25 mouse cellular contexts compared by ENCODE assay signal in genomic region chr10:20023524-20023923, GRCm38 (mm10).
DNase-seq lines count a peak whose midpoint lies in the region; ATAC-seq and TF ChIP-seq lines count a peak whose summit lies in the region.
"Had no signal": no experiment of that assay in that cellular context is flagged by ENCODE, and none has a peak within 500 bp of the region (broad histone marks: within the 10 kb centered on the region; RNA-seq: fewer than 3 reads in every experiment).

No protein-coding gene starts in this region.

- H3K4me1 ChIP-seq in hindbrain, embryonic 15.5 days (replicated peaks): peaks cover 7% of the 10 kb centered on the region
- H3K4me1 ChIP-seq in hindbrain, embryonic 13.5 days (replicated peaks): peaks cover 15% of the 10 kb centered on the region
- no peaks in the 10 kb centered on the region; the same call in 1 of the 2 replicates for H3K4me1 ChIP-seq in midbrain, embryonic 11.5 days (ENCODE audit: control insufficient read depth, insufficient read depth, low read length)
- H3K4me1 ChIP-seq in midbrain, embryonic 13.5 days (replicated peaks): peaks cover 7% of the 10 kb centered on the region
- peaks cover 20% of the 10 kb centered on the region for H3K4me1 ChIP-seq in cerebellum, adult 2 months (ENCODE audit: control insufficient read depth, insufficient read depth, low read length)
- H3K4me1 ChIP-seq: forebrain, embryonic 12.5 days; heart, embryonic 13.5 days; intestine, embryonic 15.5 days; liver, embryonic 13.5 days had no signal

- no peaks in the 10 kb centered on the region for H3K36me3 ChIP-seq in hindbrain, embryonic 15.5 days
- no peaks in the 10 kb centered on the region for H3K36me3 ChIP-seq in hindbrain, embryonic 13.5 days
- no peaks in the 10 kb centered on the region for H3K36me3 ChIP-seq in midbrain, embryonic 11.5 days (ENCODE audit: control insufficient read depth, insufficient read depth, low read length)
- H3K36me3 ChIP-seq in midbrain, embryonic 13.5 days: no peaks in the 10 kb centered on the region
- H3K36me3 ChIP-seq: embryonic facial prominence, embryonic 13.5 days; forebrain, embryonic 12.5 days; intestine, embryonic 15.5 days; limb, embryonic 13.5 days; liver, embryonic 13.5 days had no signal

- H3K27ac ChIP-seq in hindbrain, embryonic 15.5 days (replicated peaks): no peak overlapping the region
- no peak overlapping the region for H3K27ac ChIP-seq in hindbrain, embryonic 13.5 days
- no peak overlapping the region for H3K27ac ChIP-seq in midbrain, embryonic 11.5 days (ENCODE audit: low read depth, low read length)
- no peak overlapping the region for H3K27ac ChIP-seq in midbrain, embryonic 13.5 days
- H3K27ac ChIP-seq in cerebellum, adult 2 months (ENCODE audit: insufficient read depth, low read length): peak overlapping the region; percentile 17; the same call in 1 of the 2 replicates
- H3K27ac ChIP-seq: embryonic facial prominence, embryonic 13.5 days; forebrain, embryonic 12.5 days; gastrocnemius, adult 2 months; heart, embryonic 13.5 days; hindbrain, embryonic 14.5 days; intestine, embryonic 15.5 days; limb, embryonic 13.5 days; liver, embryonic 13.5 days; stomach, postnatal 0 days had no signal

- TF ChIP-seq CTCF in cerebellum, adult 2 months (IDR thresholded peaks at IDR 0.05; ENCODE audit: borderline replicate concordance, insufficient read depth, low read depth, low read length): peak; percentile 28; the same call in 1 of the 2 replicates

- 62% methylated on average over 10 of the region's 10 CpGs for WGBS in hindbrain, embryonic 15.5 days
- WGBS in hindbrain, embryonic 13.5 days: 69% methylated on average over 10 of the region's 10 CpGs
- WGBS in midbrain, embryonic 11.5 days: 76% methylated on average over 10 of the region's 10 CpGs
- 75% methylated on average over 10 of the region's 10 CpGs for WGBS in midbrain, embryonic 13.5 days
- 10% methylated on average over 10 of the region's 10 CpGs for WGBS in cerebellum, adult 2 months

- H3K27me3 ChIP-seq in hindbrain, embryonic 15.5 days: no peaks in the 10 kb centered on the region
- no peaks in the 10 kb centered on the region for H3K27me3 ChIP-seq in hindbrain, embryonic 13.5 days
- no peaks in the 10 kb centered on the region for H3K27me3 ChIP-seq in midbrain, embryonic 11.5 days (ENCODE audit: control insufficient read depth, insufficient read depth, low read length)
- no peaks in the 10 kb centered on the region for H3K27me3 ChIP-seq in midbrain, embryonic 13.5 days
- H3K27me3 ChIP-seq in cerebellum, adult 2 months (ENCODE audit: control insufficient read depth, insufficient read depth, low read length): no peaks in the 10 kb centered on the region
- H3K27me3 ChIP-seq: embryonic facial prominence, embryonic 13.5 days; forebrain, embryonic 12.5 days; heart, embryonic 13.5 days; intestine, embryonic 15.5 days; limb, embryonic 13.5 days; liver, embryonic 13.5 days had no signal

- no peak overlapping the region for H3K4me2 ChIP-seq in hindbrain, embryonic 15.5 days
- H3K4me2 ChIP-seq in hindbrain, embryonic 13.5 days: no peak overlapping the region
- H3K4me2 ChIP-seq in midbrain, embryonic 11.5 days: no peak overlapping the region
- no peak overlapping the region for H3K4me2 ChIP-seq in midbrain, embryonic 13.5 days (replicated peaks)
- H3K4me2 ChIP-seq: embryonic facial prominence, embryonic 13.5 days; forebrain, embryonic 12.5 days; heart, embryonic 13.5 days; hindbrain, embryonic 14.5 days; intestine, embryonic 15.5 days; limb, embryonic 13.5 days; liver, embryonic 13.5 days; lung, embryonic 14.5 days had no signal

- H3K9me3 ChIP-seq in hindbrain, embryonic 15.5 days: no peaks in the 10 kb centered on the region
- H3K9me3 ChIP-seq in hindbrain, embryonic 13.5 days: no peaks in the 10 kb centered on the region
- H3K9me3 ChIP-seq in midbrain, embryonic 11.5 days (ENCODE audit: control insufficient read depth, low read length): no peaks in the 10 kb centered on the region
- no peaks in the 10 kb centered on the region for H3K9me3 ChIP-seq in midbrain, embryonic 13.5 days
- H3K9me3 ChIP-seq: embryonic facial prominence, embryonic 13.5 days; heart, embryonic 13.5 days; intestine, embryonic 15.5 days; limb, embryonic 13.5 days; liver, embryonic 13.5 days had no signal

- peak; percentile 45; the same call in 1 of the 2 replicates for ATAC-seq in hindbrain, embryonic 15.5 days (ENCODE audit: low FRiP score, low read depth)
- no peak for ATAC-seq in hindbrain, embryonic 13.5 days (ENCODE audit: low FRiP score)
- ATAC-seq in midbrain, embryonic 11.5 days (ENCODE audit: low FRiP score): no peak
- ATAC-seq in midbrain, embryonic 13.5 days: no peak
- ATAC-seq: activated CD4-positive, CD25-positive, alpha-beta regulatory T cell, adult 4 months; intestine, embryonic 15.5 days had no signal

- no peak overlapping the region for H3K9ac ChIP-seq in hindbrain, embryonic 15.5 days
- no peak overlapping the region for H3K9ac ChIP-seq in hindbrain, embryonic 13.5 days
- no peak overlapping the region for H3K9ac ChIP-seq in midbrain, embryonic 11.5 days (ENCODE audit: low read length)
- no peak overlapping the region for H3K9ac ChIP-seq in midbrain, embryonic 13.5 days (replicated peaks)
- H3K9ac ChIP-seq: embryonic facial prominence, embryonic 13.5 days; forebrain, embryonic 12.5 days; heart, embryonic 13.5 days; hindbrain, embryonic 14.5 days; intestine, embryonic 15.5 days; limb, embryonic 13.5 days; liver, embryonic 13.5 days; lung, embryonic 14.5 days had no signal

- peak; percentile 44 for DNase-seq in midbrain, embryonic 11.5 days (ENCODE audit: low spot score, missing footprints)
- DNase-seq in cerebellum, adult 2 months: peak; percentile 89 to 92
- DNase-seq in cerebellum, postnatal 25 days: peak; percentile 91
- DNase-seq in frontal cortex, postnatal 14 days (ENCODE audit: low spot score in 2 of 2): no peak
- no peak for DNase-seq in MN1 (ENCODE audit: low spot score)
- DNase-seq: adrenal gland, adult 8-10 months; B cell, adult 2 months; gastrocnemius, adult 2 months; kidney, adult 9 months; layer of hippocampus, postnatal 36 days; liver, embryonic 13.5 days; lung, embryonic 14.5 days; right cerebral cortex, postnatal 14 days had no signal

- H3K4me3 ChIP-seq in hindbrain, embryonic 15.5 days: no peak overlapping the region
- H3K4me3 ChIP-seq in hindbrain, embryonic 13.5 days: no peak overlapping the region
- H3K4me3 ChIP-seq in midbrain, embryonic 11.5 days (ENCODE audit: low read depth, low read length): no peak overlapping the region
- H3K4me3 ChIP-seq in midbrain, embryonic 13.5 days (replicated peaks): no peak overlapping the region
- H3K4me3 ChIP-seq in cerebellum, adult 2 months (replicated peaks; ENCODE audit: insufficient read depth, low read depth, low read length): no peak overlapping the region
- H3K4me3 ChIP-seq: embryonic facial prominence, embryonic 13.5 days; erythroblast, embryonic 14.5 days; forebrain, embryonic 12.5 days; gastrocnemius, adult 2 months; heart, embryonic 13.5 days; intestine, embryonic 15.5 days; limb, embryonic 13.5 days; liver, embryonic 13.5 days had no signal

- no peak for TF ChIP-seq POLR2A in cerebellum, adult 2 months (IDR thresholded peaks at IDR 0.05; ENCODE audit: borderline replicate concordance, insufficient read depth, low read length)

Comparison
In these comparisons a context has a peak if more than half of its experiments do, and no peak if none do; other contexts are left out.
1. DNase-seq: peak in midbrain, embryonic 11.5 days (single experiment), cerebellum, adult 2 months (2 of 2) and cerebellum, postnatal 25 days (2 of 2); none in frontal cortex, postnatal 14 days (0 of 2) and MN1 (single experiment).